Mouse (Mus musculus): ENCODE measurements at regions not wholly inside any gene's neighbourhood (a gene's known extent, or its start where the extent isn't known, plus 50 kb on each side); places are given as distances from the start of the nearest gene placed in this dataset.

GRCm38 (mm10) chr7:66523959-66524358 is 96.6 kb upstream of the Aldh1a3 start:
- Histone ChIP-seq H3K4me2 (no peak overlapping the region), H3K36me3 (ENCODE audit: poor library complexity, severe bottlenecking) (no peaks in the 10 kb centered on the region), H3K9me3 (replicated peaks) (no peaks in the 10 kb centered on the region), H3K27ac (no peak overlapping the region), H3K27me3 (no peaks in the 10 kb centered on the region), H3K4me3 (no peak overlapping the region), H3K9ac (no peak overlapping the region), H3K4me1 (no peaks in the 10 kb centered on the region)
- WGBS: 68% methylated on average over 7 of the region's 7 CpGs
- no peak for ATAC-seq

DNA sequence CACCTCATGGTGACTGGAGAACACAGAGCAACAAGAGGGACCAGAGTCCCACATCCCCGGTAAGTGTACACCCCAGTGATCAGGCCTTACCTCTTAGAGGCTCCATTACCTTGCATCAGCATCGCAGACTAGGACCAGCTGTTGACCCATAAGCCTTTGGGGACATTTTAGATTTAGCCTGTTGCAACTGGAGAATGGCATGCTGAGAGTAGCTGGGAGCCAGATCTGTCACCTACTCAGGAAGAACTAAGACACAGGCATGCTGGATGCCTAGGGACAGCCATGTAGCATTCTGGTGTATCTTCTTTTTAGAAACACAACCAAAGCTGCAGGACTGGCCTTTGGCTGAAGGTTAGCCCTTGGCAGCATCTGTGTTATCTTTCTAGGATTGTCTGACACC is 94.2 kb upstream of the Aldh1a3 start:
- no peak overlapping the region for H3K27ac ChIP-seq
- 91% methylated on average over 2 of the region's 2 CpGs for WGBS
- H3K9me3 ChIP-seq (replicated peaks): no peaks in the 10 kb centered on the region
- no peaks in the 10 kb centered on the region for H3K36me3 ChIP-seq (ENCODE audit: poor library complexity, severe bottlenecking)
- no peaks in the 10 kb centered on the region for H3K4me1 ChIP-seq
- H3K4me2 ChIP-seq: no peak overlapping the region
- no peak for ATAC-seq
- no peak overlapping the region for H3K4me3 ChIP-seq
- no peak overlapping the region for H3K9ac ChIP-seq
- H3K27me3 ChIP-seq: no peaks in the 10 kb centered on the region

DNA sequence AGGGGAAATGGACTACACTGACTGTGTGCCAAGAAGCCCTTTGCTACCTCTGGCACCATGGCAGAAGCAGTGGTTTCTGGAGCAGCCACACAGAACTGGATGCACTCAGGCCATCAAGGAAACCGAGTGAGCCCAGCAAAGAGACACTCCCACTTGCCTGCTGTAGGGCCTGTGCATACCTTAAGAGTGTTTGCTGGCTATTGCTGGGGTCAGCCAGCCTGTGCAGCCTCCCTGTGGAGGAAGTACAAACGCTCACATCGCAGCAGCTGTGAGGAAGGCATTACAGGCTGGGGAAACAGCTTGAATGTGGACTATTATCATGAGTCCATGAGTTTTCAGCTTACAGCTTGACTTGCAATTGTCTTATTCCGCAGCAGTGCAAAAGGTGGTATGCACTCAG is 88.8 kb upstream of the Aldh1a3 start:
- Histone ChIP-seq H3K27me3 (no peaks in the 10 kb centered on the region), H3K9me3 (replicated peaks) (no peaks in the 10 kb centered on the region), H3K27ac (no peak overlapping the region), H3K36me3 (ENCODE audit: poor library complexity, severe bottlenecking) (no peaks in the 10 kb centered on the region), H3K4me2 (no peak overlapping the region), H3K4me3 (no peak overlapping the region), H3K9ac (no peak overlapping the region), H3K4me1 (no peaks in the 10 kb centered on the region)
- no peak for ATAC-seq
- 62% methylated on average over 4 of the region's 4 CpGs for WGBS

GRCm38 (mm10) chr7:66513411-66513810 is 86.1 kb upstream of the Aldh1a3 start:
- Histone ChIP-seq H3K27ac (no peak overlapping the region), H3K4me3 (no peak overlapping the region), H3K4me1 (no peaks in the 10 kb centered on the region), H3K36me3 (ENCODE audit: poor library complexity, severe bottlenecking) (no peaks in the 10 kb centered on the region), H3K4me2 (no peak overlapping the region), H3K9ac (no peak overlapping the region), H3K9me3 (replicated peaks) (no peaks in the 10 kb centered on the region), H3K27me3 (no peaks in the 10 kb centered on the region)
- ATAC-seq: no peak
- WGBS: 75% methylated on average over 3 of the region's 3 CpGs

GRCm38 (mm10) chr7:66505734-66506133 is 78.4 kb upstream of the Aldh1a3 start:
- WGBS: 74% methylated on average over 2 of the region's 2 CpGs
- 0 out of 2 replicates have a peak, but pooled peaks cover 8% of the 10 kb centered on the region for H3K9me3 ChIP-seq (replicated peaks)
- no peak overlapping the region for H3K27ac ChIP-seq
- no peak overlapping the region for H3K4me3 ChIP-seq
- ATAC-seq: no peak
- no peaks in the 10 kb centered on the region for H3K27me3 ChIP-seq
- H3K4me2 ChIP-seq: no peak overlapping the region
- H3K36me3 ChIP-seq (ENCODE audit: poor library complexity, severe bottlenecking): no peaks in the 10 kb centered on the region
- no peak overlapping the region for H3K9ac ChIP-seq
- no peaks in the 10 kb centered on the region for H3K4me1 ChIP-seq

GRCm38 (mm10) chr7:66504519-66504918 is 77.2 kb upstream of the Aldh1a3 start:
- H3K27ac ChIP-seq: no peak overlapping the region
- H3K27me3 ChIP-seq: no peaks in the 10 kb centered on the region
- no peaks in the 10 kb centered on the region for H3K36me3 ChIP-seq (ENCODE audit: poor library complexity, severe bottlenecking)
- no peak overlapping the region for H3K9ac ChIP-seq
- ATAC-seq: no peak
- no peak overlapping the region for H3K4me3 ChIP-seq
- H3K9me3 ChIP-seq (replicated peaks): 0 out of 2 replicates have a peak, but pooled peaks cover 8% of the 10 kb centered on the region
- WGBS: 92% methylated on average over 4 of the region's 4 CpGs
- no peak overlapping the region for H3K4me2 ChIP-seq
- H3K4me1 ChIP-seq: no peaks in the 10 kb centered on the region

DNA sequence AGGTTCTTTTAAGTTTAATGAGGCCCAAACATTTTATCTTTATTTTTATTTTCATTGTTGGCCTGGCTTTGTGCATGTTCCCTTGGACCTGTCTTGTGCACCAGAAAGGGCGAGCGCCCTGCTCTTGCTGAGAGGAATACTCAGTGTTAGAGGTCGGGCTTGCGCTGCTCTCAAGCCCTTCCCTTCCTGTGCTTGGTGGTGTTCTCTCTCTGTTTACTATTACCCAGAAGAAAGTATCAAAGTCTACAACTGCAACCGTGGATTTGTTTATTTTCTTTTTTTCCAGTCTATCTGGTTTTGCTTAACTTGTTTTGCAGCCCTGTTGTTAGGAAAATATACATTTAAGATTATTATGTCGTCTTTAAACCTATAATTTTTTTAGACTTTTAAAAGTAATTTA is 74.1 kb upstream of the Aldh1a3 start:
- H3K36me3 ChIP-seq (ENCODE audit: poor library complexity, severe bottlenecking): no peaks in the 10 kb centered on the region
- no peak overlapping the region for H3K4me3 ChIP-seq
- H3K9me3 ChIP-seq (replicated peaks): no peaks in the 10 kb centered on the region
- WGBS: 90% methylated on average over 6 of the region's 6 CpGs
- H3K27me3 ChIP-seq: no peaks in the 10 kb centered on the region
- H3K9ac ChIP-seq: no peak overlapping the region
- H3K4me2 ChIP-seq: no peak overlapping the region
- no peak overlapping the region for H3K27ac ChIP-seq
- no peaks in the 10 kb centered on the region for H3K4me1 ChIP-seq
- ATAC-seq: no peak

- H3K27me3 ChIP-seq: no peaks in the 10 kb centered on the region
- H3K4me1 ChIP-seq: no peaks in the 10 kb centered on the region
- no peak overlapping the region for H3K4me3 ChIP-seq
- WGBS: 60% methylated on average over 1 of the region's 1 CpGs
- no peak overlapping the region for H3K4me2 ChIP-seq
- H3K36me3 ChIP-seq (ENCODE audit: poor library complexity, severe bottlenecking): no peaks in the 10 kb centered on the region
- no peak overlapping the region for H3K27ac ChIP-seq
- H3K9me3 ChIP-seq (replicated peaks): no peaks in the 10 kb centered on the region
- no peak for ATAC-seq
- no peak overlapping the region for H3K9ac ChIP-seq
These were observed 70.2 kb upstream of the Aldh1a3 start for GRCm38 (mm10) chr7:66497480-66497879.

DNA sequence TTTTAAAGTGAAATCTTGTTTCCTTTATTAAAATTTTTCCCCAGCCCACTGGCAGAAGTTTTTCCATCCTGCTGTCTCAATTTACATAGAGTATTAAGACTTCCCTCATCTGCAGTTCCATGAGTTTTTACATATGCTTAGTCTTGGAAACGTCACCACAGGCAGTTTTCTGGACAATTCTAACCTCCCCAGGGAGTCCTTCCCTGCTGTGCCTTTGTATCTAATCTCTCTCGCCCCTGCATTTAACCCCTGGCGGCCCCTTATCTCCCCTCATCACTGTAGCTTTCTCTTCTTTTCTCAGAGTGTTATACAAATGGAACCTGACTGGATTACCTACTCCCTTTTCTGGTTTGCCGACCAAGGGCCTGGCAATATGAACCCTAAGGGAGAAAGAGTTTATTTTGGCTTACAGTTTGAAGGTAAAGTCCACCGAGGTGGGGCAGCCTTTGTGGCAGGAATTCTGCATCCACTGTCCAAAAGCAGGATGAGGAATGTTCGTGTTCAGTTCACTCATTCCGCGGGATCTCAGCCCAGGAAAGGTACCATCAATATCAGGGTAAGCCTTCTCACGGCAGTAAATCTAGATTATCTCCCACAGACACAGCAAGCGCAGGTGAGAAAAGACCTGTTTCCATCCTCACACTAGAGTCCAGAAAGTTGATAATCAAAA is 66.0 kb upstream of the Aldh1a3 start:
- Histone ChIP-seq H3K4me2 (no peak overlapping the region), H3K4me1 (no peaks in the 10 kb centered on the region), H3K9me3 (replicated peaks) (no peaks in the 10 kb centered on the region), H3K9ac (no peak overlapping the region), H3K36me3 (ENCODE audit: poor library complexity, severe bottlenecking) (no peaks in the 10 kb centered on the region), H3K27me3 (no peaks in the 10 kb centered on the region), H3K27ac (no peak overlapping the region; the same call in 1 of the 2 replicates), H3K4me3 (no peak overlapping the region)
- 67% methylated on average over 10 of the region's 10 CpGs for WGBS
- no peak for ATAC-seq

DNA sequence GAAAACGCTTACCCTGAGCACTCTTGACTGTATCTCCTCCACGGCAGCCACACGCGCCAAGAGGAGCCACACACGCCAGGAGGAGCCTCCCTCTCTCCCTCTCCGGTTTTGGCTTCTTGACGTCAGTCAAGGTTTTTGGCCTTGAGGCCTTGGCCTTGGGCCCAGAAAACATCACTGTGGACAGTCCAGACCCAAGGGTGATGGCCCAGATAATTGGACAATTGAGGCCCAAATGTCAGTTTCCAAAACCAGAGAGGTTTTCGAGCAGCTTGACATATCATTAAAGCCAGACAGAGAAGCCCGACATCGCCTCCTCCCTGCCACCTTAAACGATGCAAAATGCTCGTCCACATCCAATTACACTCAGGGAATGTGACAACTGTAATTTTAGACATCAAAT is 65.4 kb upstream of the Aldh1a3 start:
- H3K27me3 ChIP-seq: no peaks in the 10 kb centered on the region
- no peak overlapping the region for H3K27ac ChIP-seq
- no peak overlapping the region for H3K9ac ChIP-seq
- no peaks in the 10 kb centered on the region for H3K9me3 ChIP-seq (replicated peaks)
- H3K4me3 ChIP-seq: no peak overlapping the region
- H3K4me1 ChIP-seq: no peaks in the 10 kb centered on the region
- ATAC-seq: peak; percentile 41; the same call in 1 of the 2 replicates
- 66% methylated on average over 12 of the region's 12 CpGs for WGBS
- no peak overlapping the region for H3K4me2 ChIP-seq
- no peaks in the 10 kb centered on the region for H3K36me3 ChIP-seq (ENCODE audit: poor library complexity, severe bottlenecking)

- H3K4me2 ChIP-seq: no peak overlapping the region
- WGBS: 75% methylated on average over 2 of the region's 2 CpGs
- no peak overlapping the region for H3K9ac ChIP-seq
- no peak overlapping the region for H3K4me3 ChIP-seq
- H3K27me3 ChIP-seq: no peaks in the 10 kb centered on the region
- H3K36me3 ChIP-seq (ENCODE audit: poor library complexity, severe bottlenecking): no peaks in the 10 kb centered on the region
- H3K27ac ChIP-seq: no peak overlapping the region
- no peaks in the 10 kb centered on the region for H3K4me1 ChIP-seq
- no peak for ATAC-seq
- no peaks in the 10 kb centered on the region for H3K9me3 ChIP-seq (replicated peaks)
These were observed 64.2 kb upstream of the Aldh1a3 start for GRCm38 (mm10) chr7:66491501-66491900.

DNA sequence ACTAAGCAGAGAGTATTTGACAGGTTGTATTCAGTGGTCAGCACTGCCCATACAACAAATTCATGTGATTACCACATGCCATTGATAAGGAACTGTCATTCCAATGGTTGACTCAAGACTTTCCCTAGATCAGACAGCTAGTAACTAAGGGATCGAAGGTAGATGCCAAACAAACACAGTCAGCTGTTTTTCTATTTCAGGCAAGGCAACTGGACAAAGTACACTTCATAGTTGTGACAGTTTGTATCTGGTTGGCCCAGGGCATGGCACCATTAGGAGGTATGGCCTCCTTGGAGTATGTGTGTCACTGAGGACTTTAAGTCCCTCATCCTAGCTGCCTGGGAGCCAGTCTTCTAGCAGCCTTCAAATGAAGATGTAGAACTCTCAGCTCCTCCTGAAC is 62.8 kb upstream of the Aldh1a3 start:
- Histone ChIP-seq H3K9me3 (replicated peaks) (no peaks in the 10 kb centered on the region), H3K4me2 (no peak overlapping the region), H3K27ac (no peak overlapping the region), H3K9ac (no peak overlapping the region), H3K36me3 (ENCODE audit: poor library complexity, severe bottlenecking) (no peaks in the 10 kb centered on the region), H3K4me3 (no peak overlapping the region), H3K27me3 (no peaks in the 10 kb centered on the region), H3K4me1 (no peaks in the 10 kb centered on the region)
- ATAC-seq: no peak
- WGBS: 96% methylated on average over 1 of the region's 1 CpGs

- H3K36me3 ChIP-seq (ENCODE audit: poor library complexity, severe bottlenecking): no peaks in the 10 kb centered on the region
- H3K4me2 ChIP-seq: no peak overlapping the region
- H3K27me3 ChIP-seq: no peaks in the 10 kb centered on the region
- no peak overlapping the region for H3K4me3 ChIP-seq
- no peaks in the 10 kb centered on the region for H3K4me1 ChIP-seq
- no peak overlapping the region for H3K9ac ChIP-seq
- H3K27ac ChIP-seq: no peak overlapping the region
- no peaks in the 10 kb centered on the region for H3K9me3 ChIP-seq (replicated peaks)
- ATAC-seq: no peak
These were observed 60.4 kb upstream of the Aldh1a3 start for GRCm38 (mm10) chr7:66487751-66488150.
